Mouse (Mus musculus): Measurements from ENCODE around the gene Ptpn4. TPM values are rescaled to one million over a fixed set of nuclear protein-coding genes. Genes with fewer than 3 reads are reported as not detected.

Ptpn4 gene
- polyA plus RNA-seq, 1 experiment, result 1.1 TPM

DNA sequence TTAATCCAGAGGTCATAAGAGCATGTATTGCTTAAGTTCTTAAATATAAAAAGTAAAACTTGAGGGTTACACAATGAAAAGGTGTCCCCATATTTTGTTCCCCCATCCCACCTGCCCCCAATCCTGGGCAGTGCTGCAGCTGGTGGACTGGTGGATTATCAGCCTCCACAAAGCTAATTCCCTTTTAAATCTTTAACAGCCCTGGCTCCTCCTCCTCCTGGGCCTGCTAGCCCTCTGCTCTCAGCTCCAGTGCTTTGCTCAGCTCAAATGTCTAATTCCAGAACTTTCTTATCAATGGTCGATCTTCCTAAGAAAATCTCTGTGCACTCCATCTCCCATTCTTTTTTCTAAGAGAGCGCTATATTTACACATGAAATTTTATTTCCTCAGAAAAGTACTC, 191.1 kb downstream of the Ptpn4 start:
- Histone ChIP-seq H3K79me2 (ENCODE audit: control insufficient read depth, insufficient read depth) (no peaks in the 10 kb centered on the region), H3K27me3 (ENCODE audit: control insufficient read depth, insufficient read depth, insufficient read length) (no peaks in the 10 kb centered on the region), H3K36me3 (ENCODE audit: control insufficient read depth, insufficient read depth) (no peaks in the 10 kb centered on the region), H3K4me3 (no peak overlapping the region), H3K4me2 (ENCODE audit: low read depth) (no peak overlapping the region), H3ac (ENCODE audit: control insufficient read depth, insufficient read length) (no peak overlapping the region)
- TF ChIP-seq USF1 (IDR thresholded peaks at IDR 0.05; ENCODE audit: low read depth) (no peak), POLR2A (IDR thresholded peaks at IDR 0.05; ENCODE audit: insufficient read length, low read depth) (no peak), POLR2AphosphoS2 (IDR thresholded peaks at IDR 0.05; ENCODE audit: insufficient read length, low read depth) (no peak), CEBPB (IDR thresholded peaks at IDR 0.05; ENCODE audit: insufficient read depth, poor library complexity, severe bottlenecking) (no peak), TCF3 (IDR thresholded peaks at IDR 0.05; ENCODE audit: insufficient read length, low read depth) (no peak), TCF12 (IDR thresholded peaks at IDR 0.05; ENCODE audit: insufficient read depth, poor library complexity, severe bottlenecking) (no peak), E2F4 (IDR thresholded peaks at IDR 0.05; ENCODE audit: insufficient read depth) (no peak), MYOD1 (IDR thresholded peaks at IDR 0.05; ENCODE audit: control insufficient read depth in 1 of 3, insufficient read length in 2 of 3, low read depth in 2 of 3) (no peak), REST (IDR thresholded peaks at IDR 0.05; ENCODE audit: insufficient read depth, insufficient read length) (no peak), MYOG (IDR thresholded peaks at IDR 0.05; ENCODE audit: control insufficient read depth in 1 of 3, insufficient read depth in 1 of 3, insufficient read length in 2 of 3, low read depth in 2 of 3) (no peak), MAX (IDR thresholded peaks at IDR 0.05; ENCODE audit: low read depth) (no peak)

DNA sequence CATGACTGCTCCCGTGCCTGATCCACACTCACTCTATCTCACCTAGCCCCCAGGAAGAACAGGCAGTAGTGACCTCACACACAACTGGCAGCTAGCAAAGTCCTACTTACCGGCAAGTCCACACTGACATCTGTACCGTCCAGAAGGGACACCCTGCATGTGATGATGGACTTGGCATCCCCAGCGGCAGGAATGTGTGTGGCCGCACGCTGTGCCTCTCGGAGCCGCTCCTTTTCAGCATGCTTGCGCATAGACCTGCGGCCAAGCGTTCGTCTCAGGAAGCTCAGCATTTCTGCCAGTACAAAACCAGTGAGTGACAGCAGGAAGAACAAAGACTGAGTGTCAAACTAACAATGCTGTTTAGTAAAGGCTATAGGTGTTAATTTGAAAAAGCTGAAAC, 195.0 kb downstream of the Ptpn4 start:
- H3K79me2 ChIP-seq (ENCODE audit: control insufficient read depth, insufficient read depth), result no peaks in the 10 kb centered on the region
- no peak overlapping the region for H3K4me3 ChIP-seq
- no peaks in the 10 kb centered on the region for H3K27me3 ChIP-seq (ENCODE audit: control insufficient read depth, insufficient read depth, insufficient read length)
- TF ChIP-seq CEBPB (IDR thresholded peaks at IDR 0.05; ENCODE audit: insufficient read depth, poor library complexity, severe bottlenecking) (no peak), USF1 (IDR thresholded peaks at IDR 0.05; ENCODE audit: low read depth) (no peak), E2F4 (IDR thresholded peaks at IDR 0.05; ENCODE audit: insufficient read depth) (no peak), POLR2A (IDR thresholded peaks at IDR 0.05; ENCODE audit: insufficient read length, low read depth) (no peak), REST (IDR thresholded peaks at IDR 0.05; ENCODE audit: insufficient read depth, insufficient read length) (no peak), MYOD1 (IDR thresholded peaks at IDR 0.05; ENCODE audit: control insufficient read depth in 1 of 3, insufficient read length in 2 of 3, low read depth in 2 of 3) (no peak), TCF12 (IDR thresholded peaks at IDR 0.05; ENCODE audit: insufficient read depth, poor library complexity, severe bottlenecking) (no peak), MYOG (IDR thresholded peaks at IDR 0.05; ENCODE audit: control insufficient read depth in 1 of 3, insufficient read depth in 1 of 3, insufficient read length in 2 of 3, low read depth in 2 of 3) (no peak), MAX (IDR thresholded peaks at IDR 0.05; ENCODE audit: low read depth) (no peak), SRF (IDR thresholded peaks at IDR 0.05; ENCODE audit: control insufficient read depth, insufficient read length, low read depth) (no peak), POLR2AphosphoS2 (IDR thresholded peaks at IDR 0.05; ENCODE audit: insufficient read length, low read depth) (no peak), TCF3 (IDR thresholded peaks at IDR 0.05; ENCODE audit: insufficient read length, low read depth) (no peak)
- no peak overlapping the region for H3K4me2 ChIP-seq (ENCODE audit: low read depth)
- no peak overlapping the region for H3ac ChIP-seq (ENCODE audit: control insufficient read depth, insufficient read length)
- no peaks in the 10 kb centered on the region for H3K36me3 ChIP-seq (ENCODE audit: control insufficient read depth, insufficient read depth)

DNA sequence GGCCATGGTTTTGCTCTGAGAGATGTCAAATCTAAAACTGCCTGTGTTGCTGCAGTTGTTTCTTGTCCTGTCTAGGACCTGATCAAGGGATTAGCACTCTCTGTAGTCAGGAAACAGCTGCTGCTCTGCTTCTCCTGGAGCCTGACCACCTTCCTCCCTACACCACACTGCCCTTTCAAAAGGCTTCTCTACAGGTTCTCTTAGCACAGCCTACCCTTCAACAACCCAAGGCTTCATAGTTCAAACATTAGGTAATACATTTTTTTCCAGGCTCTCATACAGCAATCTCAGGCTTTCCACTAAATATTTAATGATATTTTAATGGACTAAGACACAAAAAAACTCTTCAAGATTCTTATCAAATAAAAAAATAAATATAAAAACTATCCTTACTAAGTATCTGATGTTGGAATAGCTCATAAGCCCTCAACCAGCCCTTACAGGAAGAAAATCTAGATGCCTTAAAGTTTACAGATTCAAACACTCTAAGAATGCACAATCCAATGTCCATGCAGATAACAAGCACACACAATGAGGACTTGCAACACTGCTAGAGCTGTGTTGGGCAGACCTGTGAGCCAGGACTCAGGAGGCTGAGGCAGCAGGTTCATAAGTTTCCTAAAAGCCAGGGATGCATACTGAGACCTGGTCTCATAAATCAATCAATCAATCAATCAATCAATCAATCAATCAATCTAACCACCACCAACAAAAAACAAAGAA, 196.2 kb downstream of the Ptpn4 start:
- no peaks in the 10 kb centered on the region for H3K79me2 ChIP-seq (ENCODE audit: control insufficient read depth, insufficient read depth)
- no peak for TF ChIP-seq POLR2AphosphoS2 (IDR thresholded peaks at IDR 0.05; ENCODE audit: insufficient read length, low read depth)
- peak in 2 of 3 experiments; percentile 24 to 58 for TF ChIP-seq MYOG (IDR thresholded peaks at IDR 0.05; ENCODE audit: control insufficient read depth in 1 of 3, insufficient read depth in 1 of 3, insufficient read length in 2 of 3, low read depth in 2 of 3)
- peak in 2 of 3 experiments; percentile 75 to 77 for TF ChIP-seq MYOD1 (IDR thresholded peaks at IDR 0.05; ENCODE audit: control insufficient read depth in 1 of 3, insufficient read length in 2 of 3, low read depth in 2 of 3)
- TF ChIP-seq POLR2A (IDR thresholded peaks at IDR 0.05; ENCODE audit: insufficient read length, low read depth), result no peak

DNA sequence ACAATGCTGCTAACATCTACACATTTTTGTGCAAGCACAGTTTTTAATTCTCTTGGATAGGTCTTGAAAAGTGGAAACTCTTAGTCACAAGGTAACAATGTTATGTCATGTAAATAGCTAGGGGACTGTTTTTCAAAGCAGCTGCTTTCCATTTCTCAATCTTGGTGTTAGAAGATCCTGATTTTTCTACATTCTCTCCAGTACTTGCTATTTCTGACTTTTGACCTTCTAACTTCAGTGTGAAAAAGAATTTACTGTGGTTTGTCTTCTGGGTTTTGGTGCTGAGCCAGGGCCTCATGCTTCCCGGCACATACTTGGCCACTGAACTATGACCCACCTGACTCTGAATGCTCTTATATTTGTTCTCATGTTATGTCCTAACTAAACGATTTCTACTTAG, 197.4 kb downstream of the Ptpn4 start:
- no peaks in the 10 kb centered on the region for H3K79me2 ChIP-seq (ENCODE audit: control insufficient read depth, insufficient read depth)
- H3K4me3 ChIP-seq, result no peak overlapping the region
- H3K27me3 ChIP-seq (ENCODE audit: control insufficient read depth, insufficient read depth, insufficient read length), result no peaks in the 10 kb centered on the region
- no peaks in the 10 kb centered on the region for H3K36me3 ChIP-seq (ENCODE audit: control insufficient read depth, insufficient read depth)
- H3K4me2 ChIP-seq (ENCODE audit: low read depth), result no peak overlapping the region
- H3ac ChIP-seq (ENCODE audit: control insufficient read depth, insufficient read length), result no peak overlapping the region
- TF ChIP-seq TCF12 (IDR thresholded peaks at IDR 0.05; ENCODE audit: insufficient read depth, poor library complexity, severe bottlenecking) (no peak), TCF3 (IDR thresholded peaks at IDR 0.05; ENCODE audit: insufficient read length, low read depth) (no peak), CEBPB (IDR thresholded peaks at IDR 0.05; ENCODE audit: insufficient read depth, poor library complexity, severe bottlenecking) (no peak), SRF (IDR thresholded peaks at IDR 0.05; ENCODE audit: control insufficient read depth, insufficient read length, low read depth) (no peak), MYOG (IDR thresholded peaks at IDR 0.05; ENCODE audit: control insufficient read depth in 1 of 3, insufficient read depth in 1 of 3, insufficient read length in 2 of 3, low read depth in 2 of 3) (no peak), MAX (IDR thresholded peaks at IDR 0.05; ENCODE audit: low read depth) (no peak), USF1 (IDR thresholded peaks at IDR 0.05; ENCODE audit: low read depth) (no peak), POLR2A (IDR thresholded peaks at IDR 0.05; ENCODE audit: insufficient read length, low read depth) (no peak), REST (IDR thresholded peaks at IDR 0.05; ENCODE audit: insufficient read depth, insufficient read length) (no peak), MYOD1 (IDR thresholded peaks at IDR 0.05; ENCODE audit: control insufficient read depth in 1 of 3, insufficient read length in 2 of 3, low read depth in 2 of 3) (no peak), E2F4 (IDR thresholded peaks at IDR 0.05; ENCODE audit: insufficient read depth) (no peak), POLR2AphosphoS2 (IDR thresholded peaks at IDR 0.05; ENCODE audit: insufficient read length, low read depth) (no peak)

More for the DNA sequence above, 196.2 kb downstream of the Ptpn4 start:
- no peaks in the 10 kb centered on the region for H3K36me3 ChIP-seq (ENCODE audit: control insufficient read depth, insufficient read depth)
- no peak overlapping the region for H3K4me2 ChIP-seq (ENCODE audit: low read depth)
- no peak overlapping the region for H3K4me3 ChIP-seq
- no peak overlapping the region for H3ac ChIP-seq (ENCODE audit: control insufficient read depth, insufficient read length)
- H3K27me3 ChIP-seq (ENCODE audit: control insufficient read depth, insufficient read depth, insufficient read length), result no peaks in the 10 kb centered on the region

Data from myocyte (in vitro differentiated cells).